Mouse (Mus musculus) left cerebral cortex, adult 11 months (tissue): ENCODE measurements around the gene Acot4.
"Not testable (repeated sequence)": the region's sequence is repeated elsewhere in the genome, so short reads cannot be mapped to it uniquely, and the experiment has no call there.

Source experiments
- DNase-seq: peaks from one replicate; pipeline ENCODE4 v3.0.0; 2022; ENCODE audit warnings: low spot score

Gene Acot4

DNA sequence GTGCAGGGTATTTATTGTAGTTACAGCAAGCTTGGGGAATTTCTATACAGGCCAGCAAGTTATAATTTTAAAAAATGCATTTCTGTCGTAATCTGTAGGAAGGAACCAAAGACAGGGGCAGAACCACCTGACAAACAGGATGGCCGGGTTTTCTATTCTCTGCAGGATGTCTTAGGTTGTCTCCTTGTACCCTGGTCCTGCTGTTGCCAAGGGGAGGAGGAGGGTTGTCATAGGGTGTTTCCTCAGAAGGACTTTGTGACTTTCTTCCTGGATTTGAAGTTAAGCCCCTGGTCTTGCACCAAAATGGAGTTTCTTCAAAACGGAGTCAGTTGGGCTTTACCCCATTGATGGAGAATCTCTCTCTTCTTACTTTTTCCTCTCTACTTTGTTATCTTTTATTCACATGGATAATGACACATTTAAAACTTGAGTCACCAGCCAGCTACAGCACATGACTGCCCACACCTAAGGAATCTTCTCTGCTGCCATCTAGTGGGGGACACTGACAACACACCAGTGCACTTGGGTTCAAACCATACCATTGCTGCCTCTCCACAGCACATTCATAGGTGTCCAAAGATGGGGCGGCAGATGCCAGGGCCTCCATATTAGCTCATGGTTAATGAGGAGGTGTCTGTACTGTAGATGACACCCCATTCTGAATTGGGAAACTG is 7.4 kb upstream of the Acot4 start:
- DNase-seq: peak; percentile 63

DNA sequence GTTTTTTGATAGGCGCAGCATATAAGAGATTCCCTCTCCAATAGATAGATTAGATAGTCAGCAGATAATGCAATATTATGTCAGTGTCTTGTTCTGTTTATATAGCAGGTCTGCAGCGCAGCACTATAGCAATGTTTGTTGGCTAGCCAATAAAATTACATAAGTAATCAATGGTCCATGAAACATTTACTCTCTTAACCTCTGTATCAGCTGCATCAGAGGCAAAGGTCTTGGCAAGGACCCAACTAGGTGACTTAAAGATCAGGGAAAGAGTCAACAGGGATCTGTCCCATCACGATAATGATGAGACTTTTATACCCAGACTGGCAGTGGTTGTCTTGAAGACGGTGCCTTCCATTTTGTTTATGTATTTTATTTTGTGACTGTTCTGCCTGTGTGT is 5.3 kb upstream of the Acot4 start:
- no peak for DNase-seq

DNA sequence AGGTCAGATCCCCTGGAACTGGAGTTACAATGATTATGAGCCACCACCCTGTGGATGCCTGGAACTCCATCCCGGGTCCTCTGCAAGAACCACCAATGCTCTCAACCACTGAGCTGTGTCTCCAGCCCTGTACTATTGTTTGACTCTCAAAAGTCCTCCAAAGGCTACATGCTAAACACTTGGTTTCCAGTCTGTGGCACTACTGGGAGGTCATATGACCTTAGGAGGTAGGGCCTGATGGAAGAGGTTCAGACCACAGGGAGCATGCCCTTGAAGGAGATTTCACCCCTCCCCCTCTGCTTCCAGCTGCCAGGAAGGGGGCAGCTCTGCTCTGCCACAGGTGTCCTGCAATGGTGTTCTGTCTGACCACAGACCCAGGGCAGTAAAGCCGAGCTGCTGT is 4.9 kb upstream of the Acot4 start:
- DNase-seq: not testable (repeated sequence)

- DNase-seq: no peak
Measured at GRCm38 (mm10) chr12:84034108-84034507, 4.1 kb upstream of the Acot4 start.

- peak; percentile 19 for DNase-seq
Measured at GRCm38 (mm10) chr12:84038691-84039111, 522 bp downstream of the Acot4 start, which contains the start of gene Gm49366. TSS of gene Gm49366 (plus strand) at chr12:84038935.

DNA sequence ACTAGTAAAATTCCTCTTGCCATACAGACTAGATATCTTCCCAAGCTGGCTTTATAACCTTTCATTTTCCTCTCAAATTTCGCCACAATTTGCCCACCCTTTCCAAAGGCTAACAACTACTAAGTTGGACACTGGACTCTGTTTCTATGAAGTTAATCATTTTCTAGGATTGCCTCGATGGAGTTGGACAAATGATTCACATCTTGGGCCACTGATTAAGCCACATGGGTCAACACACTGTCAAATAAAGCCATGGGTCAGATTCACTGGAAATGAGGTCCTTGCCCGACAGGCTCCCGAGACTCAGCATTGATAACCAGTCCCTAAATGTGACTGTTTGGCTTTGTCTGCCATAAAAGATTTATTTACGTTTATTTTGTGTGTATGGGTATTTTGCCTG is 4.1 kb downstream of the Acot4 start:
- DNase-seq: no peak

DNA sequence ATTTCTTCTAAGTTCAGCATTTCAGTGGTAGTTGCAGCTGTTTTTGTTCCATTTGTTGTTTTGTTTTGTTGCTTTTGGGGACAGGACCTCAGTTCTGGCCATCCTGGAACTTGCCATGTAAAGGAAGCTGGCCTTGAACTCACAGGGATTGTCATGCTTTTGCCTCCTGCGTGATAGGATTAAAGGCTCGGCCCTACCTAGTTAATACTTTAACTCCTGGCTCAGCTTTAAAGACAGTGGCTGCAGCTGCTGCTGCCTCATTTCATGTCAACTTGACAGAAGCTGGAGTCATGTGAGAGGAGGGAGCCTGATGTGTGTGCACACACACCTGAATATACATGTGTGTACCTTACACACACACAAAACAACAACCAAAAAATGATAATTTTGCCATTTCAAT is 5.9 kb downstream of the Acot4 start:
- no peak for DNase-seq

GRCm38 (mm10) chr12:84046906-84047305 is 8.7 kb downstream of the Acot4 start:
- no peak for DNase-seq

GRCm38 (mm10) chr12:84050744-84051143 is 12.6 kb downstream of the Acot4 start:
- not testable (repeated sequence) for DNase-seq

- DNase-seq: no peak
Measured at GRCm38 (mm10) chr12:84051937-84052474, 13.8 kb downstream of the Acot4 start, which contains the start of gene Acot3. TSS of gene Acot3 (plus strand) at chr12:84052144.

- DNase-seq: no peak
Measured at GRCm38 (mm10) chr12:84052609-84053008, 14.4 kb downstream of the Acot4 start.

GRCm38 (mm10) chr12:84053173-84053572 is 15.0 kb downstream of the Acot4 start:
- DNase-seq: no peak

- DNase-seq: no peak
Measured at GRCm38 (mm10) chr12:84053679-84054391, 15.7 kb downstream of the Acot4 start.

GRCm38 (mm10) chr12:84060946-84061345 is 22.8 kb downstream of the Acot4 start:
- no peak for DNase-seq

DNA sequence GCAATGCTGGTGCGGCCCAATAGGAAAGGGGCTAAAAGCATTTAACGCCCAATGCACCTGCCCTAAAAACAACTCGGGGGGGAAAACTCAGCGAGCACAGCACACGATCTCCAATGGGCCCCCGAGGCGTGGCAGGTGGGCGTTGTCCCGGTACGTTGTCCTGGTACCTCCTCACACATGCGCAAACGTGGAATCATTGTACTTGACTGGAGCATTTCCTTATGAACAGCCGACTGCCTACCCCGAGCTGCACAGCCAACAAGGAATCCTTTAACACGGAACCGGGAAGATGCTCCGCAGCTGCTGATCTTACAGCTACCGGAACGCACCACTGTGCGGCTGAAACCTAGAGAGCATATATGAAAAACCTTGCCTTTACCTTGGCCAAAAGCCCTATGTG is 24.2 kb downstream of the Acot4 start:
- DNase-seq: no peak

GRCm38 (mm10) chr12:84063228-84063627 is 25.0 kb downstream of the Acot4 start:
- DNase-seq: no peak

DNA sequence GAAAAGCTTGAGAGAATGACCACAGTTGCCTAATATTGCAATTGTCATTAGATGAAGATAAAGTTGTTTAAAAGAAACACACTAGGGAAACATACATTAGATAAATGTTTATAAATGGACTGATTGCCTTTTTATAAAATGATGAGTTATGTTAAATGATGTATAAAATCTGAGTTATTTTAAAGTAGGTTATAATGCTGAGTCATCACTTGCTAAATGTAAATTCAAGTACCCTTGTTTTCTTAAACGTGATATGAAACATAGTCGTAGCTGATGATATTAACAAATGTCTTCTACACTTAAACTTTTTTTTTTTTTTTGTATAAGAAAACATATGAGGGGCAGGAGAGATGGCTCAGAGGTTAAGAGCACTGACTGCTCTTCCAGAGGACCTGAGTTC is 25.7 kb downstream of the Acot4 start:
- no peak for DNase-seq

DNA sequence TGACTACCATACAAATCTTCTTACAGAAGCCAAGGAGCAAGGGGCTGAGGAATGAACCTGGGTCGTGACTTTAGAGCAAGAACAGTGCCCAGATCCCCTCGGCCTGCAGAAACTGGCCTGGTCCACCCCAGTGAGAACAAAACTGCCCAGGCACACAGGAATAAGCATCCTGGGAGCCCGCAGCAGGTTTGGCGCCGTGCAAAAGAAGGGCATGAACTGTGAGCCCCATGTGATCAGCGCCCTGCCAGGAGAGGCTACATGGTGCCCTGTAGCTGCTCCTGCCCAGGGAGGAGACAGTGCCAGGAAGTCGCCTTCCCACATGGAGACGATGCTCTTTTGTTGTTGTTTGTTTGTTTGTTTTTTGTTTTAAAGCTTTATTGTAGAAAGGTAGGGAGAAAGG is 26.4 kb downstream of the Acot4 start:
- DNase-seq: no peak

GRCm38 (mm10) chr12:84067752-84068151 is 29.6 kb downstream of the Acot4 start:
- no peak for DNase-seq

DNA sequence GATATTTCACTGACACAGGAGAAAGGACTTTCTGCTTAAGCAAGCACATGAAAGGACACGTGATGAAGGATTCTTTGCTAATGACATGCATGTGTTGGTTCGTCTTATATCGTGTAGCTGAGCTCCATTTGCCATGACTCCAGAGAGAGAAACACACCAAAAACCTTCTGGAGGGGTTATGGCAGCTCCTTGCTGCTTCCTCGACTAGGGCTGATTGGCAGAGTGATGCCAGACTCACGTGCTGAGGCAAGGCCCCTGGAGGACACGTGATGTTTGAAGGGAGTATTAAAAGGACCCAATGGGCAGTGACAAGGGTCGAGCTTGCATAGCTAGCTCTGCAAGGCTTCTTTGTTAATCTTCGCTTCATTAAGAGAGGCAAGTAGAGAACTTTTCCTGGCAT is 30.1 kb downstream of the Acot4 start:
- DNase-seq: no peak

DNA sequence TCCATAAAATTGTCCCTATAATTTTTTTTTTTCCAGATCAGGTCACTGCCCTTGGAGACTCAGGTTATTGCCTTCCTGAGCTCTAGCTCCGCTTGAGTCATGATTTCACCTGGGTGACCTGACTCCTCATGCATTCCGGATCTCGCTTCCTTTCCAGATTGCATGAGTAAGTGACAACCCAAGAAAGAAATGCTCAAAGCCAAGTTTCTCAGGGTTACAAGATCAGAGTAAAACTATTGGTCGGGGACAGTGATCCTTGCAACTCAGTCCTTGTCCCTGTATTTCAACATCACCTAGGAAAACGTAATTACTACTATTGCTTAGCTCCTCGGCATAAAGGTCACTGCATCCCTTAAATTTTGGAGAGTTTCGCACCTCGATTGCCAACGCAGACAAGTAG is 30.8 kb downstream of the Acot4 start, which contains the start of gene Acot5:
TSS of gene Acot5 (plus strand) at position 340 of the 400 bp plus-strand sequence.
- no peak for DNase-seq

GRCm38 (mm10) chr12:84069582-84069981 is 31.4 kb downstream of the Acot4 start:
- not testable (repeated sequence) for DNase-seq

- peak; percentile 28 for DNase-seq
Measured at GRCm38 (mm10) chr12:84071696-84072095, 33.5 kb downstream of the Acot4 start.
